Mouse (Mus musculus) T-helper 17 cell (primary cell): ENCODE data around the gene Gm973.

Source experiments
- in situ Hi-C, 2 experiments: fragments of 300-600 bp; cut with MboI, MseI; formaldehyde crosslinking; loops; 1 replicate in 1 of 2; 2 replicates in 1 of 2; pipeline ENCODE4 v1.15.1; 2025; ENCODE audit warnings: high pct_unique_total_duplicates in 2 of 2

Gm973 gene

DNA sequence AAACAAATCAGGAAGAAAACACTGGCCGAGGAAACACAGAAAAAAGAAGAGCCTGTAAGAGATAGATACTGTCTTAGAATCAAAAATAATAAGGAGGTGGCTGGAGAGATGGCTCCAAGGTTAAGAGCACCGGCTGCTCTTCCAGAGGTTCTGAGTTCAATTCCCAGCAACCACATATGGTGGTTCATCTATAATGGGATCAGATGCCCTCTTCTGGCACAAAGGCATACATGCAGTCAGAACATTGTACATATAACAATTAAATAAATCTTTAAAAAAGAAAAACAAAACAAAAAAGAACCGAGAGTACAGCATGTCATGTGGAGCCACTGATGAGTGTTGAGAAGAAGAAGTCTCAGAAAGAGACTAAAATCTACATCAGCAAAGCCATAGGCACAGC lies 64.8 kb downstream of the Gm973 start:
- in situ Hi-C loops: no loop called here

GRCm38 (mm10) chr1:59584656-59585410 lies 68.8 kb downstream of the Gm973 start:
- in situ Hi-C loops: no loop called here

DNA sequence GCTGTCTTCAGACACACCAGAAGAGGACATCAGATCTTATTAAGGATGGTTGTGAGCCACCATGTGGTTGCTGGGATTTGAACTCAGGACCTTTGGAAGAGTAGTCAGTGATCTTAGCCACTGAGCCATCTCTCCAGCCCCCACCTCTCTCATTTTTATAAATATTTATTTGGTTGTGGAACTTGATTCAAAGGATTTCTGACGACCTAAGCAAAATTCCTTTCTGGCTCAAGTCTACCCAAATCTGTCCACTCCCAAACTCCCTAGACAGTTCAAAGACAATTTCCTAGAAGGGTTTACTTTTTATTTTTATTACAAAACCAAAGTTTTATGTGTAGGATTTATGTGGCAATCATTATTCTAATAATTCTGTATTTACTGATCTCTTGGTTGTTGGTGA lies 73.2 kb downstream of the Gm973 start:
- in situ Hi-C loops: no loop called here

DNA sequence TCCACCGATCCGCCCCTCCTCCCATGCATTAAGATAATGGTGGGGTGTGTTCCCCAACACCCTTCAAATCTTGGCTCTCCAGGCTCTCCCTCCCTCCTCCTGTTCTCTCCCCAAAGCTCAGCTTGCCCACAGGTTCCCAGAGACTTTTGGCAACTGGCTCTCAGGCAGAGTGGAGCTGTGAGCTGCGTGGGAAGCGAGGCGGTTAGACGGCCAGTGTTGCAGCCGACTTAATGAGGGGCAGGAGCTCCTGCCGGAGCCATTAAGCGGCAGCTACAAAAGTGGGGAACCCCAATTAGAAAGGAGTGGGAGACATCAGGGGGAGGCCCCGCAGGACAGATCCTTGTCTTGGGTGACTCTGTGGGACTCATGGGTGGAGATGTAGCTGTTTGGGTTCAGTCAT lies 76.3 kb downstream of the Gm973 start:
- in situ Hi-C loops: loop anchor here in 1 of 2 experiments (10.0 kb wide), 1 partner anchor 278 kb away; no protein-coding TSS in a partner anchor

DNA sequence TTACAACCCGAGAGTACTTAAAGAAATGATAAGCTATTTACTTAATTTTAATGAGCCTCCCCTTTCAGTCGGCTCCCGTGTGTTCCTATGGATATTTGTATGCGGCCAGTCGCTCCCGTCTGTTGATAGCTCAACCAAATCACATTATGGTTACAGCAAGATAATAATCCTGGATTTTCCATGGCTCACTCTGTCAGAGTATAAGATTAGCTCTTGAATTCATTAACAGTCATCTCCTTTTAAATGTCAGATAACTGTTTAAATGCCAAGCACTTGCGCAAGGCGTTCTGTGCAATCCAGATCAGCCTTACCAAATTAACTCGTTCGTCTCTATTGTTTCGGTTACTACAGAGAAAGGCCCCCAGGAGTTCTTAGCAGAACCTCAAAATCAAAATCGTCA lies 76.8 kb downstream of the Gm973 start:
- in situ Hi-C loops: loop anchor here in 1 of 2 experiments (10.0 kb wide), 1 partner anchor 278 kb away; no protein-coding TSS in a partner anchor

DNA sequence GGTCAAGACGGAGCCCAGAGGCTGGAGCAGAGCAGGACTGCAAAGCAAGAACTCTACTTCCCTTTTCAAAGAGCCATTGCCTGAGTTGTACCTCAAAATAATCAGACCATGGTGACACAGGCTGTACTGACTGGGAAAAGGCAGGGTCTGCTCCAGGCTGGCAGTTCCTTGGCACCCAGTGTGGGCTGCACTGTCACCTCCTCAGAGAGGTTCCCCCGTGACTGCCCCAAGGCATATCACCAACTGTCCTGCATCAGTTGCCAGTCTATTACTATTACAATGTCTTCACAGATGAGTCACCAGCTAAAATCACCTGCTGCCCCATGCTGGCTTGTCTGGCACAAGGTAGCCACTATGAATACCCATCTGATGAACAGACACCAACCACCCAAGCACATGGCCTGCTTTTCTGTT lies 77.6 kb downstream of the Gm973 start:
- in situ Hi-C loops: loop anchor here in 1 of 2 experiments (10.0 kb wide), 1 partner anchor 279 kb away; no protein-coding TSS in a partner anchor

- in situ Hi-C loops: loop anchor here in 1 of 2 experiments (10.0 kb wide), 1 partner anchor 280 kb away; no protein-coding TSS in a partner anchor
Measured at GRCm38 (mm10) chr1:59594586-59595266, 78.7 kb downstream of the Gm973 start.

DNA sequence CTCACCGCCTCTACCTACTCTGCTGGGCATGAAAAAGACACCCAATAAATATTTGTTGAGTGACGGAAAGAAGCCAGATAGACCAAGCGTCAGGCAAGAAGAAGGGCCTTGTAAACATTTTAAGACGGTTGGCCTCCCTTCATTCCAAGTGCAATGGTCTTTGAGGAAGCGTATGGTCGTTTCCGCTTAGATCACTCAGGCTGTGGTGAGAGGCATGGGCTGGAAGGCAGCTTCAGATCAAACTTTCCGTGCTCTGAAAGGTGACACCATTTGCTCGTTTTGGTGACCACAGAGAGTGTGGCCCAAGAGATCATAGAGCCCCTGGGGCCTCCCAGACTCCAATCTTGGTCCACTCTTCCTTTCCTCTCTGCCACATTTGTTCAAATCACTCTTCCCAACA lies 79.5 kb downstream of the Gm973 start:
- in situ Hi-C loops: loop anchor here in 1 of 2 experiments (10.0 kb wide), 1 partner anchor 281 kb away; no protein-coding TSS in a partner anchor

DNA sequence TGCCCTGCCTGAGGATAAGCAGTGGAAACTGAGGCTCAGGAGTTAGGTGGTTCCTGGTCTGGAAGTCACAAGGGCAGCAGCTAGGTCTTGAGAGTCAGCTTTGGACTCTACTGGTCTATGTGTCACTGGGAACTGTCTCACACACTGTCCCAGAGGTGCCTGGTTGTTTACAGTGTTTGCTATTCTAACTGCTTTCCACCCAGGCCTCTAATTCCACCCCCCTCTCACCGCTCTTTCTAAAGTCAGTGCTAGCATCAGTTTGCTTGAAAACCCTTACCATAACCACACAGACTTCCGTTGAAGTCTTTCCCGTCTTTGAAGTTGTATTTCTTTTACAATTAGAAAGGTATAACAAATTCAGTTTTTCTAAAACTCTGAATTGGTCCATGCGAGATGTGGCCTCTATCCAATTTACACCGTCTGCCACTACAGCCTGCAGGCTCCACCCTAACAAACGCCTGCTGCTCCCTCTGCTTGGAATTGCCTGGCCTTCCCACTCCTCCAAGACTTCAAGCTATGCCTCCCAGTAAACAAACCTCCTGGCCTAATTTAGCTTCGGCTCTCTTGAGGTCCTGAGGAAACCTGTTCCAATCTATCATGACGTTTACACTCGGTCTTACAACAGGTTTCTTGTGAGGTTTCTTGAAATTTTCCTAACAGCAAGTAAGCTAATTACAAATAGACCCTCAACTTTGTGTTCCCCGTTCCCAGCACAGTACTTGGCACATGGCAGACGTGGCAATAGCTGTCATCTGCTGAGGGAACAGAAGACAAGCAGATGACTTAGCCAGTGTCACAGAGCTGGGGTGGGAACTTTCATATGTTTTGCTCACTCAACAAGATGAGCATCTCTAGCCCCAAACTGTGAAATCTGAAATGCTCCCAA lies 86.7 kb downstream of the Gm973 start:
- in situ Hi-C loops: no loop called here

DNA sequence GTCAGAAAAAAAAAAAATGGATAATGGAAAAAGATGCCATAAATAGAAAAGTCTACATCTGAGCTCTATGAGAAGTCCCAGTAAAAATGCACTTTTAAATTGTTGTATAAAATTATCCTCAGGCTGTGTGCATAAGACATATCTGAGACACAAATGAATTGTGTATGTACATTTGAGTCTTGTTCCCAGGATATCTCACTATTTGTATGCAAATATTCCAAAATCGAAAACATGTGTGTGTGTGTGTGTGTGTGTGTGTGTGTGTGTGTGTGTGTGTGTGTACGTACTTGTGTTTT lies 87.3 kb downstream of the Gm973 start:
- in situ Hi-C loops: no loop called here

- in situ Hi-C loops: no loop called here
Measured at GRCm38 (mm10) chr1:59603893-59604292, 87.8 kb downstream of the Gm973 start.

DNA sequence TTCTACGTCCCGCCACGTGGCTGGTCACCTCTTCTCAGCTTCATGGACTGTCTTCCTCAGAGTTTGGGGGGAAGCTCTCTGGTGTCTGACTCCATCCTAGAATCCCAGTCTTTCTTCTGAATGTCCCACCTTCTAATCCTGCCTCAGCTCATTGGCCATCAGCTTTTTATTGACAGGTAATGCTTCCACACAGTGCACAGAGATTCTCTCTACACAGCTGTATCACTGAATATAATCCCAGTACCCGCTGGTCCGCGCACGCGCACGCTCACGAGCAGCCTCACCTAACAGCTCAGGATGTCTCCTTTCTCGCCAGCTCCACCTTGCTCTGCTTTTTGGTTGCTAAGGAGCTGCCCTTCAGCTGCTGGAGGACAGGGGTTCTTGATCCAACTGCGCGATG lies 90.4 kb downstream of the Gm973 start:
- in situ Hi-C loops: no loop called here

- in situ Hi-C loops: no loop called here
Measured at GRCm38 (mm10) chr1:59607071-59607470, 91.0 kb downstream of the Gm973 start.

DNA sequence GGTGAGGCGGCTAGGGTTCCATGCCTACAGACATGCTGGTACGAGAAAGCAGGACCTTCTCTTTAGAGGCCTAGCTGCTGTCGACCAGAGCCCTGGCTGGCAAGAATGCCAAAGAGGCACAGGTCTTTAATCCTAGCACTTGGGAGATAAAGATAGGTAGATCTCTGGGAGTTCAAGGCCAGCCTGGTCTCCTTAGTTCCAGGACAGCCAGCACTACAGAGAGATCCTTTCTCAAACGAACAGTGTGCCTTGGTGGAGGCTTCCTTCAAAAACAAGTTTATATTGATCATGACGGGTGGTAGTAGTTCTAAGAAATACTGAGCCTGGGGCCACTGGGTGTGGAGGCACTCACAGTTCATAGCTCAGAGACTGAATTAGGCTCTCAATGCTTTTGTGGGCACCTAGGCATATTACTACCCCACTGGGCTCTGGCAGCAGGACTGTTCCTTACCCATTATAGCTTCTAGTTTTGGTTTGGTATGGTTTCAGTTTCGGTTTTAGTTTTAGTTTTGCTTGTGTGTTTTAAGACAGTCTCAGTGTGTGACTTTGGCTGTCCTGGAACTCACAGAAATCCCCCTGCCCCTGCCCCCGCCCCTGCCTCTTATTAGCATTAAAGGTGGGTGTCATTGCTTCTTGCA lies 92.2 kb downstream of the Gm973 start:
- in situ Hi-C loops: no loop called here

DNA sequence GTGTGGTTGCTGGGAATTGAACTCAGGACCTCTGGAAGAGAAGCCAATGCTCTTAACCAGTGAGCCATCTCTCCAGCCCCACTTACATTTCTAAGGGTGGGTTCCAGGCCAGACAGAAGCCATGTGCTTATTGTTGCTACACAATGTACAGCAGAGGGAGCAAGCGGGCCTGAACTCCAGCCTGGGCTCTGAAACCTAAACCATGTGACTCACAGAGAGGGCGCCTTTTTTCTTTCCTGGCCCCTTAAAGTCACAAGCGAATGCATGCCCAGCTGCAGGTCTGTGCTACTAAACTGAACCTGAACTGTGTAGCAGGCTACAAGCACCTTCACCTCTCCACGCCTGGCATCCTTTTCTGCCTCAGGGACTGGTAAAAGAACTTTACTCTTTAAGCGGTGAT lies 92.9 kb downstream of the Gm973 start:
- in situ Hi-C loops: no loop called here

- in situ Hi-C loops: no loop called here
Measured at GRCm38 (mm10) chr1:59609458-59609857, 93.4 kb downstream of the Gm973 start.

GRCm38 (mm10) chr1:59609896-59610295 lies 93.8 kb downstream of the Gm973 start:
- in situ Hi-C loops: no loop called here

DNA sequence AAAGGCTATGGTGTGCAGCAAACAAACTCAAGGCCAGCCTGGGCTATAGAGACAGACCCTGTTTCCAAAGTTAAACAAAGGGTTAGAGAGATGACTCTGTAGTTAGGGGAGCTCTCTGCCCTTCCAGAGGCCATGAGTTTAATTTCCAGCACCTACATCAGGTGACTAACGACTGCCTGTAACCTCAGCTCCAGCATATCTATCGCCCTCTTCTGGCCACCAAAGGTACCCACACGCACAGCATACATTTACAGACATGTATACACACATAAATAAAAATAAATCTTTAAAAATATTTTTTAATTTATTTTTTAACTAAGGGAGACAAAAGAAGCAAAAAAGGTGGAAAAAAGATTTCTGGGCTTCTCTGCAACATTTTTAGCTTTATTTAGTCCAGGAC lies 94.9 kb downstream of the Gm973 start:
- in situ Hi-C loops: no loop called here

- in situ Hi-C loops: no loop called here
Measured at GRCm38 (mm10) chr1:59613795-59614194, 97.7 kb downstream of the Gm973 start.

DNA sequence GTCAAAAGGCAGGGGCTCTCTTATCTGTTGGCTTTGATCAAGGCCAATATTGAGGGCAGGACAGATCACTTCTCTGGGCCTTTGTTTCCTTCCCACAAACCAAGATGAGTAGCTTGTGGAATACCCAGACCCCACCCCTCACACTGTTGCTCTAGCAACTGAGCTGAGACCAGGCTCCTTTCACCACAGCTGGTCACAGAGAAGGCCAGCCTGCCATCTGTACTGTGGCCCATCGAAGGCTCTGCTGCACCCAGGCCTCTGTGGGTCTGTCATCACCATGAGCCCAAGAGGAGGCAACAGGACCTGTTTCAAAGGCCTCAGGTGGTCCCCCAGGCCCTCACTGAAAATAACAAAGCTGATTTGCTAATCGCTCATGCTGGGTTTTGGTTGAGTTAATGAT lies 99.0 kb downstream of the Gm973 start:
- in situ Hi-C loops: no loop called here

DNA sequence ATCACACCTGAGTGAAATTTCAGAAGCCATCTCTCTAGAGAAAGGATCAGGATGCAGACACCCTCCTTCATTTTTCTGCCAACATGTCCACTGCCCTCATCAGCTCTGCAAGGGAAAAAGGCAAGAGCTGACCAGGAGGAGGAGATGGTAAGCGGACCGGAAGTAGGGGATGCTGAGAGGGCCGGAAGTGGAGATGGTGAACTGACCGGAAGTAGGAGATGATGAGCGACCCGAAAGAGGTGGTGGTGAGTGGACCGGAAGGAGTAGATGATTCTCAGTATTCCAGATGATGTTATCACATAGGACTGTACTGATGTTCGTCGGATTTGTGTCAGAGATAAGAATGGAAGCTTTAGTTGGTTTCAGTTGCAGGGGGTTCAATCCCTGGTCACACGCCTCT lies 103.1 kb downstream of the Gm973 start:
- in situ Hi-C loops: no loop called here
